13 mouse cellular contexts compared by ENCODE assay signal in the genomic region with DNA sequence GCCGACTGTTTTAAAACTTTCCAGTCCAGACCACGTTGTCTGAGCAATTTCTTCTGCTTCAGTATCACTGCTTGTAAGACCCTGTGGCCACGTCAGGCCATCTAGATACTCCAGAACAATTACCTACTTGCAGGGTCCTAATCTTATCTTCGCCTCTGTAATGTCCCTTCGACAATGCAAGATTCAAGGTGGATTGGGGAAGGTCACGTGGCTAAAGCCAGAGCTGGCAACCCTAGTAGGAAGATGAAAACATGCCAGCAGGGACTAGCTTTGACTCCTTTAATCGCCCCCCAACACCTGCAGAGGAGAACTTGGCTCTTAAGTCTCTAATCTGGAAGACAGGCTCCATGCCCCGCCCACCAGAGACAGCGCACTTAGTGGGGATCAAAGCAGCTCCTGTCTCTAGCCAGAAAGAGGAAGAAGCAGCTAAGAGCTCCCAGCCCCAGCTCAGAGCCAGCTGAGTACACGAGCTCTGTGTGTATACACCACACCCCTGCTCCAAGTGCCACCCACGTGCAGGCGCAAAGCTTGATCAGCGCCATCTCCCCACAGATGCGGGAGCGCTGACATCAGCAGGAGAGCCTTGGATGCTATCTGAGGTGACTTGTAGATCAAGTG. TPM values are rescaled to one million over a fixed set of nuclear protein-coding genes. Genes with fewer than 3 reads are reported as not detected.
DNase-seq lines count a peak whose midpoint lies in the region; ATAC-seq lines count a peak whose summit lies in the region.
"Had no signal": no experiment of that assay in that cellular context is flagged by ENCODE, and none has a peak within 500 bp of the region (broad histone marks: within the 10 kb centered on the region; RNA-seq: fewer than 3 reads in every experiment).

No protein-coding gene starts in this region.

- intact Hi-C loops in left cerebral cortex, postnatal 14 days (cut with DNase I): loop anchor here (5.0 kb wide), 1 partner anchor 163 kb away; a partner anchor contains a TSS
- intact Hi-C loops in heart, postnatal 10 days (cut with DNase I): loop anchor here (5.0 to 10.0 kb wide), 2 partner anchors 73 to 395 kb away; no protein-coding TSS in a partner anchor

- peaks cover 35% of the 10 kb centered on the region for H3K27me3 ChIP-seq in embryonic facial prominence, embryonic 10.5 days (replicated peaks; ENCODE audit: low read depth, poor library complexity, severe bottlenecking)
- H3K27me3 ChIP-seq in splenic B cell, adult 2 months (ENCODE audit: control insufficient read depth, insufficient read depth, low read length, poor library complexity, severe bottlenecking): no peaks in the 10 kb centered on the region
- H3K27me3 ChIP-seq in hindbrain, embryonic 14.5 days (ENCODE audit: control insufficient read depth, insufficient read depth, low read length): no peaks in the 10 kb centered on the region
- H3K27me3 ChIP-seq: stomach, embryonic 15.5 days had no signal

- DNase-seq in layer of hippocampus, adult 11-12 months (ENCODE audit: low spot score): peak; percentile 32
- DNase-seq in layer of hippocampus, postnatal 10 days (ENCODE audit: low spot score in 2 of 2): no peak
- no peak for DNase-seq in embryonic facial prominence, embryonic 10.5 days (ENCODE audit: low spot score)
- peak; percentile 71 to 79 for DNase-seq in left cerebral cortex, postnatal 14 days (ENCODE audit: low spot score in 2 of 2)
- peak; percentile 64 for DNase-seq in splenic B cell, adult 2 months (ENCODE audit: low read depth, low spot score)
- DNase-seq in heart, postnatal 10 days: no peak
- DNase-seq in hindbrain, embryonic 14.5 days (ENCODE audit: low spot score): no peak
- DNase-seq in cerebellum, postnatal 4 days (ENCODE audit: low spot score in 2 of 2): no peak

- H3K27ac ChIP-seq in embryonic facial prominence, embryonic 10.5 days (replicated peaks): peak overlapping the region; percentile 35; the same call in 1 of the 2 replicates
- no peak overlapping the region for H3K27ac ChIP-seq in hindbrain, embryonic 14.5 days
- H3K27ac ChIP-seq: heart, adult 2 months; limb, embryonic 15.5 days; neural tube, embryonic 13.5 days; stomach, embryonic 15.5 days had no signal

- H3K9me3 ChIP-seq in embryonic facial prominence, embryonic 10.5 days: peaks cover 11% of the 10 kb centered on the region
- H3K9me3 ChIP-seq in hindbrain, embryonic 14.5 days (ENCODE audit: control insufficient read depth, low read length): peaks cover 5% of the 10 kb centered on the region; the same call in 1 of the 2 replicates
- H3K9me3 ChIP-seq: limb, embryonic 15.5 days; stomach, embryonic 15.5 days had no signal

- no peak for ATAC-seq in hindbrain, embryonic 14.5 days (ENCODE audit: low FRiP score)
- ATAC-seq: intestine, postnatal 0 days had no signal

- WGBS in embryonic facial prominence, embryonic 10.5 days: 66% methylated on average over 15 of the region's 15 CpGs
- WGBS in hindbrain, embryonic 14.5 days: 64% methylated on average over 15 of the region's 15 CpGs

- no peak overlapping the region for H3K9ac ChIP-seq in hindbrain, embryonic 14.5 days
- H3K9ac ChIP-seq: limb, embryonic 15.5 days; neural tube, embryonic 13.5 days; stomach, embryonic 15.5 days had no signal

- no peaks in the 10 kb centered on the region for H3K36me3 ChIP-seq in embryonic facial prominence, embryonic 10.5 days (replicated peaks)
- no peaks in the 10 kb centered on the region for H3K36me3 ChIP-seq in splenic B cell, adult 2 months (ENCODE audit: control insufficient read depth, insufficient read depth, low read length, poor library complexity, severe bottlenecking)
- no peaks in the 10 kb centered on the region for H3K36me3 ChIP-seq in hindbrain, embryonic 14.5 days (replicated peaks; ENCODE audit: control insufficient read depth, insufficient read depth)
- H3K36me3 ChIP-seq: limb, embryonic 15.5 days; neural tube, embryonic 13.5 days; stomach, embryonic 15.5 days had no signal

- H3K4me1 ChIP-seq in embryonic facial prominence, embryonic 10.5 days: peaks cover 26% of the 10 kb centered on the region
- H3K4me1 ChIP-seq in hindbrain, embryonic 14.5 days (replicated peaks; ENCODE audit: control insufficient read depth, insufficient read depth, low read length): peaks cover 15% of the 10 kb centered on the region

- no peak overlapping the region for H3K4me2 ChIP-seq in hindbrain, embryonic 14.5 days (replicated peaks)
- H3K4me2 ChIP-seq: limb, embryonic 15.5 days; neural tube, embryonic 13.5 days; stomach, embryonic 15.5 days had no signal

- no peak overlapping the region for H3K4me3 ChIP-seq in embryonic facial prominence, embryonic 10.5 days
- H3K4me3 ChIP-seq in hindbrain, embryonic 14.5 days (replicated peaks; ENCODE audit: low read length): no peak overlapping the region
- H3K4me3 ChIP-seq: heart, adult 2 months; limb, embryonic 15.5 days; neural tube, embryonic 13.5 days; stomach, embryonic 15.5 days had no signal

RNA-seq across cellular contexts. Expression of a gene that starts 52.3 kb away (rescaled TPM):
- total RNA-seq in layer of hippocampus, postnatal 10 days (2021): 10 to 100 TPM; 60.6 to 65.2 TPM
- polyA plus RNA-seq in embryonic facial prominence, embryonic 10.5 days (2016; fragmentation: Nextera tagmentation; extraction: Ambion mirVana): 25.1 and 26.0 TPM in 2 replicates
- total RNA-seq in left cerebral cortex, postnatal 14 days (2021): 10 to 100 TPM; 57.5 to 65.8 TPM
- total RNA-seq in heart, postnatal 10 days (2021): 1 to 10 TPM; 7.9 to 9.2 TPM
- 37.2 and 40.1 TPM in 2 replicates for polyA plus RNA-seq in hindbrain, embryonic 14.5 days (2014; fragmentation: Nextera tagmentation; extraction: Ambion mirVana)

RNA-seq across cellular contexts. Expression of a gene that starts 59.5 kb away (rescaled TPM):
- total RNA-seq in layer of hippocampus, postnatal 10 days (2021): 10 to 100 TPM; 18.6 to 20.6 TPM
- polyA plus RNA-seq in embryonic facial prominence, embryonic 10.5 days (2016; fragmentation: Nextera tagmentation; extraction: Ambion mirVana): 16.2 and 17.7 TPM in 2 replicates
- total RNA-seq in left cerebral cortex, postnatal 14 days (2021): 10 to 100 TPM; 11.9 to 13.7 TPM
- total RNA-seq in heart, postnatal 10 days (2021): 10 to 100 TPM in 1 of 2 experiments, 1 to 10 TPM in 1; 7.0 to 11.9 TPM
- 26.2 and 27.1 TPM in 2 replicates for polyA plus RNA-seq in hindbrain, embryonic 14.5 days (2014; fragmentation: Nextera tagmentation; extraction: Ambion mirVana)

Comparison
In these comparisons a context has a peak if more than half of its experiments do, and no peak if none do; other contexts are left out.
1. DNase-seq: peak in layer of hippocampus, adult 11-12 months (single experiment), left cerebral cortex, postnatal 14 days (2 of 2) and splenic B cell, adult 2 months (single experiment); none in layer of hippocampus, postnatal 10 days (0 of 2), embryonic facial prominence, embryonic 10.5 days (single experiment), heart, postnatal 10 days (0 of 2), hindbrain, embryonic 14.5 days (single experiment) and cerebellum, postnatal 4 days (0 of 2).
2. RNA of a gene that starts 52.3 kb away (total RNA-seq): 57.5 to 65.8 TPM in left cerebral cortex, postnatal 14 days and 60.6 to 65.2 TPM in layer of hippocampus, postnatal 10 days; 7.9 to 9.2 TPM in heart, postnatal 10 days; every median in the first group is over 4 times any median in the second.